Mouse (Mus musculus): ENCODE data around the gene Hivep3. TPM values are rescaled to one million over a fixed set of nuclear protein-coding genes. Genes with fewer than 3 reads are reported as not detected.

The Hivep3 gene
- polyA plus RNA-seq, 1 experiment from 2014 or later: 2.0 TPM

DNA sequence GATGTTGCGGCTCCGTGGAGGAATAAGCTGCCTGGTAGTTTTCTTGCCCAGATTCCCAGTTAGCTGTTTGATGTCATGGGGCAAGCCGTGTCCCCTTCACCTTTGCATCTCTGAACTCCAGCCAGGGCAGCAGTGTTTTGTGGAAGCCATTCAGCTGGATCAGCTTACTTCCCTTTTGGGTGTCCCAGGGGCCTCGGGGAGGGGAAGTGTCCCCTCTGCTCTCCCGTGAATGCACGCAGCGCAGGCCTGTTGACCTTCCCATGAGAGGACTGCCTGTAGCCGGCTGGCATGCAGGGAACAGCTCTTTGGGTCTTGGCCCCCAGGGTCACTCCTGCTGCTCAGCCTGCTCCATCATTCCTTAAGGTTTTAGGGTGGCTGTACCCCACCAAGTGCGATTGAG, 320.6 kb downstream of the Hivep3 start:
- H3K27me3 ChIP-seq (ENCODE audit: control insufficient read depth, insufficient read depth, low read length): no peaks in the 10 kb centered on the region
- no peaks in the 10 kb centered on the region for H3K9me3 ChIP-seq (ENCODE audit: control insufficient read depth, low read length)
- ATAC-seq (ENCODE audit: low FRiP score): no peak
- WGBS: 74% methylated on average over 9 of the region's 9 CpGs
- no peaks in the 10 kb centered on the region for H3K36me3 ChIP-seq (ENCODE audit: control insufficient read depth, insufficient read depth, low read length)
- no peak overlapping the region for H3K9ac ChIP-seq (ENCODE audit: low read length)
- DNase-seq (ENCODE audit: low spot score, missing footprints): peak; percentile 19
- no peak overlapping the region for H3K4me3 ChIP-seq (ENCODE audit: low read depth, low read length)
- H3K4me1 ChIP-seq (ENCODE audit: control insufficient read depth, insufficient read depth, low read length): no peaks in the 10 kb centered on the region
- H3K27ac ChIP-seq (ENCODE audit: low read depth, low read length): no peak overlapping the region
- no peak overlapping the region for H3K4me2 ChIP-seq

DNA sequence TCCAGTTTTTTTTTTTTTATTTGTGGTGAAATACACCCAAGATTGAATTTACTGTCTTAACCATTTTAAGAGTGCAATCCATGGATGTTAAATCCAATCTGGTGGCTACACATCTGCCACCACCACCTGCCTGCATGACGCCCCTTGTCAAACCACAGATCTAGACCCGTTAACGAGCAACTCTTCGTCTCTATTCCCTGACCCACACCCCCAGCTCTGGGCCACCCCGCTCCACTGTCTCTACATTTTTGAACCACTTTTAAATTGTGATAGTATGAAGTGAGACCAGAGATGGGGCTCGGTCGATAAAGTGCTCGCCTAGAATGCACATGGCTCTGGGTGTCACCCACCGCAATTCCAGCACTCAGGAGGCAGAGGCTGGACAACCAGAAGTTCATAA, 322.9 kb downstream of the Hivep3 start:
- Histone ChIP-seq H3K4me3 (ENCODE audit: low read depth, low read length) (no peak overlapping the region), H3K4me2 (no peak overlapping the region), H3K9me3 (ENCODE audit: control insufficient read depth, low read length) (no peaks in the 10 kb centered on the region), H3K27me3 (ENCODE audit: control insufficient read depth, insufficient read depth, low read length) (no peaks in the 10 kb centered on the region), H3K27ac (ENCODE audit: low read depth, low read length) (no peak overlapping the region), H3K4me1 (ENCODE audit: control insufficient read depth, insufficient read depth, low read length) (no peaks in the 10 kb centered on the region), H3K9ac (ENCODE audit: low read length) (no peak overlapping the region), H3K36me3 (ENCODE audit: control insufficient read depth, insufficient read depth, low read length) (no peaks in the 10 kb centered on the region)
- ATAC-seq (ENCODE audit: low FRiP score) (no peak), DNase-seq (ENCODE audit: low spot score, missing footprints) (no peak)
- 93% methylated on average over 9 of the region's 9 CpGs for WGBS

DNA sequence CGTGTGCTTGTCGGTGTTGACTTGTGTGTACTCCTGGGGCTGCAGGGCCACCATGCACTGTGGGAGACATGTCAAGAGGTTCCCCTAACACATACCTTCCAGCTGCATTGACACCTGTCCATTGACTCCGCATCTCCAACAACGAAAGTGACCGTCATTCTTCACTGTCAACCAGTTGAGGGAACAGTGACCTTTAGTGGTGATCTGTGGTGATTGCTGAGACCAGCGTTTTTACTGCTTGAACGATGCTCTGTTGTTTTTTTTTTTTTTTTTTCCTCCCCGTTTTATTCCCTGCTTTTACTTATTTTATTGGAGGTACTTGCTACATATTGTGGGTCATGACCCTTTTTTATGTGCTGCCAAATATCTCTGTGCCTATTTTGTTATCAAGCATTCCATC, 323.9 kb downstream of the Hivep3 start:
- Histone ChIP-seq H3K9me3 (ENCODE audit: control insufficient read depth, low read length) (no peaks in the 10 kb centered on the region), H3K27me3 (ENCODE audit: control insufficient read depth, insufficient read depth, low read length) (no peaks in the 10 kb centered on the region), H3K4me3 (ENCODE audit: low read depth, low read length) (no peak overlapping the region), H3K4me2 (no peak overlapping the region), H3K4me1 (ENCODE audit: control insufficient read depth, insufficient read depth, low read length) (no peaks in the 10 kb centered on the region), H3K36me3 (ENCODE audit: control insufficient read depth, insufficient read depth, low read length) (no peaks in the 10 kb centered on the region), H3K9ac (ENCODE audit: low read length) (no peak overlapping the region), H3K27ac (ENCODE audit: low read depth, low read length) (no peak overlapping the region)
- WGBS: 82% methylated on average over 8 of the region's 8 CpGs
- DNase-seq (ENCODE audit: low spot score, missing footprints) (no peak), ATAC-seq (ENCODE audit: low FRiP score) (no peak)

DNA sequence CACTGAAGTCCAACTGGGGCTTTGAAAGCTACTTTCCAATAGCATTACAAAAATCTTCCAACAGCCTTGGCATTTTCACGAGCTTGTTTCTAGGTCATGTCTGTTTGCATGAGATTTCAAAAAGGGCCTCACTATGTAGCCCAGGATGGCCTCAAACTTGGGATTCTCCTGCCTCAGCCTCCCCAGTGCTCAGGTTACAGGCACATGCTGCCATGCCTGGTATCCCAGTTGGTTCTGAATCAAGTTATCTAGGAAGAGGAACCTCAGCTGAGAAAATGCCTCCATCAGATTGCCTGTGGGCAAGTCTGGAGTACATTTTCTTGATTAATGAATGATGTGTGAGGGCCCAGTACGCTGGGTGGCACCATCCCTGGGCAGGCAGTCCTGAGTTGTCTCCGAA, 324.6 kb downstream of the Hivep3 start:
- no peaks in the 10 kb centered on the region for H3K36me3 ChIP-seq (ENCODE audit: control insufficient read depth, insufficient read depth, low read length)
- no peaks in the 10 kb centered on the region for H3K27me3 ChIP-seq (ENCODE audit: control insufficient read depth, insufficient read depth, low read length)
- H3K4me3 ChIP-seq (ENCODE audit: low read depth, low read length): no peak overlapping the region
- WGBS: 85% methylated on average over 3 of the region's 3 CpGs
- H3K9me3 ChIP-seq (ENCODE audit: control insufficient read depth, low read length): no peaks in the 10 kb centered on the region
- no peak for ATAC-seq (ENCODE audit: low FRiP score)
- no peak overlapping the region for H3K27ac ChIP-seq (ENCODE audit: low read depth, low read length)
- no peak overlapping the region for H3K9ac ChIP-seq (ENCODE audit: low read length)
- no peak overlapping the region for H3K4me2 ChIP-seq
- H3K4me1 ChIP-seq (ENCODE audit: control insufficient read depth, insufficient read depth, low read length): no peaks in the 10 kb centered on the region
- peak; percentile 62 for DNase-seq (ENCODE audit: low spot score, missing footprints)

DNA sequence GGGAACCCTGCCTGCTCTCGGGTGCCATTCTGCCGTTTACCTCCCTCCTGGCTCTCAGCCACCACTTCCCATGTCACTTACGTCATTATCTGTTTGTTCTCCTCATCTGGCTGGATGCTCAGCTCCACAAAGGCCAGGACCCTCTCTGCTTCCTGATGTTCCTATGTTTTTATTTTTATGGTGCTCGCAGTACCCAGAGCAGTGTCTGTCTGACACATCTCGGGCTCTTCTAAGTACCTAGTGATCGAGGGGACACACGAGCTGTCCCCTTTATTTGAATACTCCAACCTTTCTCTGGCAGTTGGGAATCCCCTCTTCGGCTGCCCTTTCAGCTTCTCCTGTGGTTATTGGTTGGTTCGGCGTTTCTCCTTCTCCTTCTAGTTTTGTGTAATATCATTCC, 325.2 kb downstream of the Hivep3 start:
- WGBS: 85% methylated on average over 10 of the region's 10 CpGs
- H3K4me2 ChIP-seq: no peak overlapping the region
- peak; percentile 28 for DNase-seq (ENCODE audit: low spot score, missing footprints)

DNA sequence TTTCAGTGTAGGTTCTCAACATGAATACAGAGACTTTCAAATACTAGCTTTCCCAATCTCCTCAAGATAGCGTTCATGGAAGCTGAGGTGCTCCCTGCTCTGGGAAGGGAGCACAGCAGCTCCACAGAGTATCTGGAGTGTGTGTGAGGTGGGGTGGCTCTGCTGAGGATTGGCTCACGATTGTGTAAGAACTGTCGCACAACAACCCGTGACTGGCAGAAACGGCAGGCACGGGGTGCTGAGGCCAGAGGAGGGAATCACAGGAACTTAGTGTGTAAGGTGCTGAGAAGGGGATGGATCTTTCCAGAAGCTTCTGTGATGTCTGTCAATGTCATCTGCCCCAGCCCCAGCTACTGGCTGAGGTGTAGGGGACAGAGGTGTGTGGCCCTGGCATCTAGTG, 328.1 kb downstream of the Hivep3 start:
- DNase-seq (ENCODE audit: low spot score, missing footprints) (peak; percentile 35), ATAC-seq (ENCODE audit: low FRiP score) (no peak)
- Histone ChIP-seq H3K4me2 (no peak overlapping the region), H3K4me1 (ENCODE audit: control insufficient read depth, insufficient read depth, low read length) (no peaks in the 10 kb centered on the region), H3K27ac (ENCODE audit: low read depth, low read length) (no peak overlapping the region), H3K27me3 (ENCODE audit: control insufficient read depth, insufficient read depth, low read length) (no peaks in the 10 kb centered on the region), H3K9me3 (ENCODE audit: control insufficient read depth, low read length) (no peaks in the 10 kb centered on the region), H3K36me3 (ENCODE audit: control insufficient read depth, insufficient read depth, low read length) (no peaks in the 10 kb centered on the region), H3K9ac (ENCODE audit: low read length) (no peak overlapping the region), H3K4me3 (ENCODE audit: low read depth, low read length) (no peak overlapping the region)
- 92% methylated on average over 6 of the region's 6 CpGs for WGBS

More for the DNA sequence above, 325.2 kb downstream of the Hivep3 start:
- H3K4me3 ChIP-seq (ENCODE audit: low read depth, low read length): no peak overlapping the region
- no peak overlapping the region for H3K9ac ChIP-seq (ENCODE audit: low read length)
- H3K4me1 ChIP-seq (ENCODE audit: control insufficient read depth, insufficient read depth, low read length): no peaks in the 10 kb centered on the region
- no peaks in the 10 kb centered on the region for H3K27me3 ChIP-seq (ENCODE audit: control insufficient read depth, insufficient read depth, low read length)
- H3K36me3 ChIP-seq (ENCODE audit: control insufficient read depth, insufficient read depth, low read length): no peaks in the 10 kb centered on the region
- no peaks in the 10 kb centered on the region for H3K9me3 ChIP-seq (ENCODE audit: control insufficient read depth, low read length)
- no peak for ATAC-seq (ENCODE audit: low FRiP score)
- no peak overlapping the region for H3K27ac ChIP-seq (ENCODE audit: low read depth, low read length)

DNA sequence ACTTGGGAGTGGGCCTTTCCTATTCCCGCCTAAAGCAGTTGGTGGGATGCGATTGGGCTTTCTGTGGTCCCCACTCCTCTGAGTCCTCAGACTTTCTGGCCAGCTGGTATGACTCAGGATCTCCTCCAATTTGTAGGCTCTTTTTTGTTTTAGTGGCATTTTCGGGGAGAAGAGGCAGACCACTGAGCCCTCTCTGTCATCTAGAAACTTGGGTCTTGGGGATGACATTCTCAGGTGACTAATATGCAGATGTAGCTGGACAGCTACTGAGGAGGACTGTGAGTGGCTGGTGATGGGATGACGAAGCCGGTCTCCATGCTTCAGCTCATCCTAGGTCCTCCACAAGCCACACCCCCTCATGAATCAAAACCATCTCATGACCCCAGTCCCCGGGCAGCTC, 328.6 kb downstream of the Hivep3 start:
- no peaks in the 10 kb centered on the region for H3K36me3 ChIP-seq (ENCODE audit: control insufficient read depth, insufficient read depth, low read length)
- whole genome bisulfite sequencing: 86% methylated on average over 6 of the region's 6 CpGs
- no peak overlapping the region for H3K4me2 ChIP-seq
- H3K27me3 ChIP-seq (ENCODE audit: control insufficient read depth, insufficient read depth, low read length): no peaks in the 10 kb centered on the region
- no peak for ATAC-seq (ENCODE audit: low FRiP score)
- H3K4me1 ChIP-seq (ENCODE audit: control insufficient read depth, insufficient read depth, low read length): no peaks in the 10 kb centered on the region
- no peak overlapping the region for H3K27ac ChIP-seq (ENCODE audit: low read depth, low read length)
- no peaks in the 10 kb centered on the region for H3K9me3 ChIP-seq (ENCODE audit: control insufficient read depth, low read length)
- peak; percentile 8 for DNase-seq (ENCODE audit: low spot score, missing footprints)
- no peak overlapping the region for H3K4me3 ChIP-seq (ENCODE audit: low read depth, low read length)
- H3K9ac ChIP-seq (ENCODE audit: low read length): no peak overlapping the region

DNA sequence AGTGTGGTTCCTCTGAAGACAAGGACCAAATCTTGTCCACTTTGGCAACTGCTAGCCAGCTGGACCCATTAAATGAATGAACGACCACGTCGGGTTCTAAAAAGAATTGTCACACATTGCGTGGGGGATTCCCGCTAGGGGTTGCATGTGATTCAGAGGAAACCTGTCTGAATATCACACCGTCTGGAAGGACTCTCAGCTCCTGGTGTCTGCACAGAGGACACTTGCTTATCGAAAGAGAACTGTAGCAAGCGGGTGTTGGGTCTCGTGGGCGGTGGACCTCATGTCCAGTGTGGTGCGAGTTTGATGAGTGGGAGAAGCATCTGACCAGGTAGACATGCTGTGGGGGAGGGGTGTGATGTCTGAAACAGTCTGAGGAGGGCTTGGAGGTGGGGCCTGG, 329.2 kb downstream of the Hivep3 start:
- Histone ChIP-seq H3K27ac (ENCODE audit: low read depth, low read length) (no peak overlapping the region), H3K27me3 (ENCODE audit: control insufficient read depth, insufficient read depth, low read length) (no peaks in the 10 kb centered on the region), H3K4me1 (ENCODE audit: control insufficient read depth, insufficient read depth, low read length) (no peaks in the 10 kb centered on the region), H3K9me3 (ENCODE audit: control insufficient read depth, low read length) (no peaks in the 10 kb centered on the region), H3K4me2 (no peak overlapping the region), H3K4me3 (ENCODE audit: low read depth, low read length) (no peak overlapping the region), H3K9ac (ENCODE audit: low read length) (no peak overlapping the region), H3K36me3 (ENCODE audit: control insufficient read depth, insufficient read depth, low read length) (no peaks in the 10 kb centered on the region)
- DNase-seq (ENCODE audit: low spot score, missing footprints) (no peak), ATAC-seq (ENCODE audit: low FRiP score) (no peak)
- WGBS: 93% methylated on average over 11 of the region's 11 CpGs

DNA sequence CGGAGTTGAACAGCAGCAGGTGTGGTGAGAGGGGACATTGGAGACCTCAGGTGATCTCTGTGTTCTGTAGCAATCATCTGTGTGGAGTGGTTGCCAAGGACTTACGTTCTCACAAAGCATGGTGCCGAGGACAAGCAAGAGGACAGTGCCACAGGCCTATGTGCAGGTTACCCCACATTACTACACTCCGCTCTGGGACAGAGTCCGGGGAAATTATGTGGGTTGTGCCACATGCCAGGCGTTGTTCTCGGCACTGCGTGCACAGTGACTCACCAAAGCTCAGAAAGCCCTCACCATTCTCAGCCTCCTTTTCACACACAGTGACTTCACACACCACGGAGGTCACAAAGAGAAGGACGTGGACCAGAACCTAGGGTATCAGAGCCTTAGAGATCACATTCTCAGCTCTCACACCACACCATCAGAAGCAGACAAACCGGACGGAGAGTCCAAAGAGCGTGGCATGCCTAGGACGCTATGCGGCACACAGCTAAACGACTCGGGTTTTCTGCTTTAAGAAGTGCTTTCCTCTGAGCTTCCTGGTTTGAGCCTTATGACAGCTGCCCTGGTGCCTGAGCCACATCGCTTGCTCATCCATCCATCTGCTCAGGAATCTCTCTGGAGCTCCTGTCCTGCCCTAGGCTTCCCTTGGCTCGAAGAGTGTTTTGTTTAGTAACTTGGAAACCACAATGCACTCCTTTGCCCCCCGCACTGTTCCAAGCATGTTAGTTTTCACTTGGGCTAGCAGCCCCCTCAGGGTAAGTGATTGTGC, 330.0 kb downstream of the Hivep3 start:
- no peaks in the 10 kb centered on the region for H3K36me3 ChIP-seq (ENCODE audit: control insufficient read depth, insufficient read depth, low read length)
- no peak for ATAC-seq (ENCODE audit: low FRiP score)
- H3K27me3 ChIP-seq (ENCODE audit: control insufficient read depth, insufficient read depth, low read length): no peaks in the 10 kb centered on the region
- no peaks in the 10 kb centered on the region for H3K9me3 ChIP-seq (ENCODE audit: control insufficient read depth, low read length)
- no peaks in the 10 kb centered on the region for H3K4me1 ChIP-seq (ENCODE audit: control insufficient read depth, insufficient read depth, low read length)
- WGBS: 89% methylated on average over 20 of the region's 20 CpGs
- H3K4me2 ChIP-seq: no peak overlapping the region
- no peak overlapping the region for H3K27ac ChIP-seq (ENCODE audit: low read depth, low read length)
- H3K4me3 ChIP-seq (ENCODE audit: low read depth, low read length): no peak overlapping the region
- H3K9ac ChIP-seq (ENCODE audit: low read length): no peak overlapping the region
- peak; percentile 35 for DNase-seq (ENCODE audit: low spot score, missing footprints)
